Mouse (Mus musculus) brain, adult 2 months (tissue): ENCODE data around the gene Lrrc29.
A peak's percentile ranks its signal among the peaks of the same experiment; 100 is the strongest.

Experiments used
- DNase-seq: peaks from one replicate; pipeline ENCODE4 v3.0.0; 2011; ENCODE audit warnings: low read depth, low spot score

Lrrc29 gene

GRCm38 (mm10) chr8:105345061-105345975 lies 19.2 kb upstream of the Lrrc29 start:
- peak; percentile 47 for DNase-seq

GRCm38 (mm10) chr8:105343791-105344574 lies 17.9 kb upstream of the Lrrc29 start:
- no peak for DNase-seq

GRCm38 (mm10) chr8:105342768-105343167 lies 16.7 kb upstream of the Lrrc29 start:
- DNase-seq, result no peak

- DNase-seq, result no peak
Observed at GRCm38 (mm10) chr8:105341399-105341798, 15.3 kb upstream of the Lrrc29 start.

- DNase-seq, result peak; percentile 38
Observed at GRCm38 (mm10) chr8:105339886-105340635, 14.0 kb upstream of the Lrrc29 start.

- no peak for DNase-seq
Observed at GRCm38 (mm10) chr8:105338992-105339391, 12.9 kb upstream of the Lrrc29 start.

GRCm38 (mm10) chr8:105336373-105337130 lies 10.5 kb upstream of the Lrrc29 start:
- DNase-seq, result peak; percentile 29

- no peak for DNase-seq
Observed at GRCm38 (mm10) chr8:105332523-105332922, 6.4 kb upstream of the Lrrc29 start.

GRCm38 (mm10) chr8:105331931-105332330 lies 5.9 kb upstream of the Lrrc29 start:
- no peak for DNase-seq

GRCm38 (mm10) chr8:105331469-105331868 lies 5.4 kb upstream of the Lrrc29 start:
- DNase-seq, result no peak

- DNase-seq, result no peak
Observed at GRCm38 (mm10) chr8:105330325-105330724, 4.2 kb upstream of the Lrrc29 start.

- no peak for DNase-seq
Observed at GRCm38 (mm10) chr8:105326968-105327367, 890 bp upstream of the Lrrc29 start.

GRCm38 (mm10) chr8:105325641-105326093 lies 411 bp downstream of the Lrrc29 start:
- no peak for DNase-seq

- DNase-seq, result no peak
Observed at GRCm38 (mm10) chr8:105323183-105323582, 2.9 kb downstream of the Lrrc29 start.

- DNase-seq, result peak; percentile 51
Observed at GRCm38 (mm10) chr8:105318662-105319190, 7.4 kb downstream of the Lrrc29 start.

GRCm38 (mm10) chr8:105317941-105318340 lies 8.1 kb downstream of the Lrrc29 start:
- no peak for DNase-seq

GRCm38 (mm10) chr8:105315073-105315769 lies 10.9 kb downstream of the Lrrc29 start:
- DNase-seq, result no peak

- DNase-seq, result no peak
Observed at GRCm38 (mm10) chr8:105313622-105314402, 12.3 kb downstream of the Lrrc29 start.

GRCm38 (mm10) chr8:105312891-105313481 lies 13.1 kb downstream of the Lrrc29 start:
- no peak for DNase-seq
